Mouse (Mus musculus): ENCODE measurements around the gene Stard8. TPM values are rescaled to one million over a fixed set of nuclear protein-coding genes. Genes with fewer than 3 reads are reported as not detected.

Gene Stard8
- total RNA-seq, 1 experiment from 2014 or later: 32.3 TPM

Other genes with a start within 250 kb of the Stard8 start
- gene Ophn1, start 112.2 kb upstream of the Stard8 start, total RNA-seq (2021): 26.9 and 30.3 TPM in 2 replicates
- gene Yipf6, start 66.9 kb upstream of the Stard8 start, total RNA-seq (2021): 44.7 and 49.3 TPM in 2 replicates
- 45.8 and 48.9 TPM in 2 replicates for gene Efnb1, start 132.9 kb downstream of the Stard8 start, total RNA-seq (2021)

Measured in adrenal gland, postnatal 14 days (tissue).